Mouse (Mus musculus) skeletal muscle tissue, adult 2 months (tissue): ENCODE measurements around the gene Gpr27.

Experiments used
- DNase-seq: peaks from one replicate; pipeline ENCODE4 v3.0.0-alpha.2; 2012; ENCODE audit warnings: low read depth, low spot score

The Gpr27 gene

GRCm38 (mm10) chr6:99692206-99692915 is at the start of gene Gpr27:
Gpr27 (plus strand) TSS chr6:99692679.
- DNase-seq: no peak

- DNase-seq: peak; percentile 68
Observed at GRCm38 (mm10) chr6:99643439-99644199, 48.9 kb upstream of the Gpr27 start.

GRCm38 (mm10) chr6:99644386-99644785 is 48.1 kb upstream of the Gpr27 start:
- DNase-seq: no peak

GRCm38 (mm10) chr6:99644876-99645275 is 47.6 kb upstream of the Gpr27 start:
- DNase-seq: no peak

- DNase-seq: no peak
Observed at GRCm38 (mm10) chr6:99646344-99646743, 46.1 kb upstream of the Gpr27 start.

GRCm38 (mm10) chr6:99649307-99649706 is 43.2 kb upstream of the Gpr27 start:
- no peak for DNase-seq

- no peak for DNase-seq
Observed at GRCm38 (mm10) chr6:99652341-99652740, 40.1 kb upstream of the Gpr27 start.

GRCm38 (mm10) chr6:99654343-99654742 is 38.1 kb upstream of the Gpr27 start:
- DNase-seq: no peak

GRCm38 (mm10) chr6:99655488-99655887 is 37.0 kb upstream of the Gpr27 start:
- no peak for DNase-seq

- DNase-seq: no peak
Observed at GRCm38 (mm10) chr6:99656088-99656487, 36.4 kb upstream of the Gpr27 start.

GRCm38 (mm10) chr6:99658586-99658985 is 33.9 kb upstream of the Gpr27 start:
- no peak for DNase-seq

- no peak for DNase-seq
Observed at GRCm38 (mm10) chr6:99660443-99660842, 32.0 kb upstream of the Gpr27 start.

- no peak for DNase-seq
Observed at GRCm38 (mm10) chr6:99663232-99663631, 29.2 kb upstream of the Gpr27 start.

- peak; percentile 32 for DNase-seq
Observed at GRCm38 (mm10) chr6:99665457-99666317, 26.8 kb upstream of the Gpr27 start.

- DNase-seq: peak; percentile 45
Observed at GRCm38 (mm10) chr6:99666318-99667171, 25.9 kb upstream of the Gpr27 start, which contains the start of the genes Eif4e3 and Gm20696. Eif4e3 (minus strand) TSS chr6:99666771. Gm20696 (minus strand) TSS chr6:99666797.

GRCm38 (mm10) chr6:99667290-99667689 is 25.2 kb upstream of the Gpr27 start:
- no peak for DNase-seq

- DNase-seq: no peak
Observed at GRCm38 (mm10) chr6:99669481-99670325, 22.8 kb upstream of the Gpr27 start.

GRCm38 (mm10) chr6:99670481-99671119 is 21.9 kb upstream of the Gpr27 start:
- no peak for DNase-seq

- DNase-seq: no peak
Observed at GRCm38 (mm10) chr6:99671768-99672167, 20.7 kb upstream of the Gpr27 start.

- DNase-seq: no peak
Observed at GRCm38 (mm10) chr6:99674482-99674881, 18.0 kb upstream of the Gpr27 start.
